Mouse (Mus musculus) intestine, embryonic 14.5 days (tissue): ENCODE results near the gene Ly6g. TPM values are rescaled to one million over a fixed set of nuclear protein-coding genes. Genes with fewer than 3 reads are reported as not detected.
"Not testable (repeated sequence)": the region's sequence is repeated elsewhere in the genome, so short reads cannot be mapped to it uniquely, and the experiment has no call there.

Experiments used
- ATAC-seq: fragments of 200-750 bp; cut with Nextera tagmentation; replicated peaks from 2 replicates; pipeline ENCODE4 v1.8.0; 2017; ENCODE audit warnings: low read depth, moderate number of reproducible peaks, moderate TSS enrichment, moderate library complexity; ENCODE audit not compliant: low FRiP score, low TSS enrichment
- DNase-seq: peaks from one replicate; pipeline ENCODE4 v3.0.0-alpha.2; 2018; ENCODE audit warnings: low spot score
- H3K27ac ChIP-seq: fragments of 300-500 bp; sonication (generic); 2 replicates; pipeline ENCODE4 v1.5.1; 2014; ENCODE audit warnings: low read depth, mild to moderate bottlenecking, control low read depth
- H3K27me3 ChIP-seq: fragments of 300-500 bp; sonication (generic); replicated peaks from 2 replicates; pipeline ENCODE4 v1.6.1; 2014; ENCODE audit warnings: low read length, control low read depth; ENCODE audit not compliant: control insufficient read depth, insufficient read depth
- H3K36me3 ChIP-seq: fragments of 300-500 bp; sonication (generic); 2 replicates; pipeline ENCODE4 v1.6.1; 2014; ENCODE audit warnings: low read length, control low read depth; ENCODE audit not compliant: control insufficient read depth, insufficient read depth
- H3K4me1 ChIP-seq: fragments of 300-500 bp; sonication (generic); replicated peaks from 2 replicates; pipeline ENCODE4 v1.6.1; 2014; ENCODE audit warnings: low read length, control low read depth, mixed read lengths; ENCODE audit not compliant: control insufficient read depth, insufficient read depth
- H3K4me2 ChIP-seq: fragments of 300-500 bp; sonication (generic); 2 replicates; pipeline ENCODE4 v1.6.1; 2014; ENCODE audit warnings: low read length
- H3K4me3 ChIP-seq: fragments of 300-500 bp; sonication (generic); 2 replicates; pipeline ENCODE4 v1.5.1; 2014; ENCODE audit warnings: low read depth, low read length, control low read depth, mixed read lengths
- H3K9ac ChIP-seq: fragments of 300-500 bp; sonication (generic); 2 replicates; pipeline ENCODE4 v1.6.1; 2014; ENCODE audit warnings: mild to moderate bottlenecking, low read length
- H3K9me3 ChIP-seq: fragments of 300-500 bp; sonication (generic); 2 replicates; pipeline ENCODE4 v1.6.1; 2016; ENCODE audit warnings: low read length, control low read depth; ENCODE audit not compliant: control insufficient read depth
- WGBS: fragments of 180-500 bp; shearing (Covaris S2); extraction: QIAGEN DNeasy Blood & Tissue Kit; methylation state at CpG from one replicate; pipeline ENCODE4 v1.1.7; 2014; 5-methylcytosine and 5-hydroxymethylcytosine counted together
- polyA plus RNA-seq: library from polyadenylated mRNA; unstranded; fragments of >200 nt; fragmentation: Nextera tagmentation; extraction: Ambion mirVana; gene quantifications from 2 replicates; pipeline ENCODE4 v1.2.1, GENCODE M21; 2014

Gene Ly6g
- polyA plus RNA-seq, 1 experiment from 2014 or later, result not detected

DNA sequence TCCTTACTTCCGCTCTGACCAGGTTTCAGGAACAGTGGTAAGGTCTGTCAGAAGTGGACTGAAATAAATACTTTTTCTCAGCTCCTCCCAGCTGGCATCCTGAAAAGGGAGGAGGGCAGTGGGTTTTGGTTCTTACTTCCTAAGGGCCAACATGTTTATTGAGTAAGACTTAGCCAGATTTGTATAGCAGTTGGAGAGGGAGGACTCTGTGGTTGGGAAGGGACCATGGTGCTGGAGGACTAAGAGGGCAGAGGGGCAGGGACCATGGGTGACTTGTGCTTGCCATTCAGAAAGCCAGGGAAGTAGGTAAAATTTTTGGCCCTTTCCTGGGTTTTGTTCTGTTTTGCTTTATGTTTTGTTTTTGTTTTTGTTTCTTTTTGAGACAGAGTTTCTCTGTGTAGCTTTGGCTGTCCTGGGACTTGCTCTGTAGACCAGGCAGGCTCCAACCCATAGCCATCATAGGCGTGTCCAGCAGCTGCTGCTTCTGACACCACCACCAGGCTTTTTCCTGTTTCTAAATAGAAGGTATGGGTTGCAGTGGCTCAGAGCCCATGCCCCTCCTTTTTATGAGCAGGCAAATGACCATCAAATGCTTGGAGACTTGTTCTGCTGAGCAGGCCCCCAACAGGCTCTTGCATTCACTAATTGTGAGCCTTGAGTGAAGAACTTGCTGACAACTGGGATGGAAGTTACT lies 19.8 kb upstream of the Ly6g start:
- H3K9me3 ChIP-seq, H3K36me3 ChIP-seq, DNase-seq, H3K4me1 ChIP-seq, H3K4me3 ChIP-seq, H3K27ac ChIP-seq, H3K9ac ChIP-seq, ATAC-seq, H3K4me2 ChIP-seq, H3K27me3 ChIP-seq: not testable (repeated sequence)
- WGBS, result 79% methylated on average over 1 of the region's 2 CpGs

DNA sequence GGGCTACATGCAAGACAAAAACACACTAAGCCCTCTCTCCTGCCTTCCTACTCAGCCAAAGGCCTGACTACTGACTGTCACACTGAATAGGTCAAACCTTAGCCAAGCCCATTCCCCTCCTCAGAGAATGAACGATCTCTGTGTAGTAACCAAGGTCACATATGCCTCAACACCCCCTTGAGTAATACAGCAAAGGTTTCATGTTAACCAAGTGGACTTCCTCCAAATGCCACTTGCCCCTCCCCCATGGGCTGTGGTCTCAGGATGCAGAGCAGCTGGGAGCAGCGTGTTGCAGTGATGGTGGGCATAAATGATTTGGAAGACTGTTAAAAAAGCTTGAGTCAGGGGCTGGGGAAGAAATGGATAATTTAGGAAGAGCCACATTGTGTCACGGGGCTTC lies 17.3 kb upstream of the Ly6g start:
- ATAC-seq, H3K27me3 ChIP-seq, H3K4me3 ChIP-seq, H3K4me1 ChIP-seq, H3K9me3 ChIP-seq, H3K9ac ChIP-seq, H3K36me3 ChIP-seq, DNase-seq, H3K27ac ChIP-seq, H3K4me2 ChIP-seq: not testable (repeated sequence)
- WGBS, result 75% methylated on average over 3 of the region's 3 CpGs

DNA sequence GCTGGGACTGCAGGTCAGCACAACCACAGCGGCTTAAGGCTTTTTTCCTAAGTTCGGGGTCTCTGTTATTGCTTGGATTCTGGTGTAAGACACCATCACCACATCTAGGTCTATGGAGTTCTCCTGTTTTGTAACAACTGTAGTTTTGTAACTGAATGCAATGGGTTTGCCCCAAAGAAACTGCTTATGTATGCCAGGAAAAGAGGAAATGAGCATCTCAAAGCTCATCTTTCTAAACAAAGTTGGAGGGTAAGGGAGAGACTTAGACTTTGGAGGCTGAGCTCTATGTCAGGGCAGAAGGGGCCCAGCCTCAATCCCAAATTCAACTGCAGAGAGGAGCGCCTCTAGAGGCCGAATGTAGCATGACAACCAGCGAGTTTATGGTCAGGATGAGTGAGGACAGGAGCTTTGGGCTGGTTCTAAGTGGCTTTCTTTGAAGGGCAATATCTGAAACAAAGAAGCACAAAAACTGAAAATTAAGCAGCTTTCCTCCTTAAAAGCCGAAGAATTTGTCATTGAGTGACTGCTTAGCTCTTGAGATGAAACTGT lies 13.2 kb upstream of the Ly6g start:
- H3K4me1 ChIP-seq, H3K9me3 ChIP-seq, H3K27me3 ChIP-seq, H3K4me2 ChIP-seq, H3K36me3 ChIP-seq, H3K9ac ChIP-seq, H3K4me3 ChIP-seq, H3K27ac ChIP-seq, ATAC-seq: not testable (repeated sequence)
- WGBS, result 50% methylated on average over 6 of the region's 6 CpGs
- peak; percentile 60 for DNase-seq

GRCm38 (mm10) chr15:75143735-75144134 lies 11.3 kb upstream of the Ly6g start:
- no peak for DNase-seq
- Histone ChIP-seq H3K27ac (no peak overlapping the region), H3K9me3 (no peaks in the 10 kb centered on the region), H3K4me1 (no peaks in the 10 kb centered on the region), H3K27me3 (no peaks in the 10 kb centered on the region), H3K4me2 (no peak overlapping the region), H3K9ac (no peak overlapping the region), H3K4me3 (no peak overlapping the region), H3K36me3 (no peaks in the 10 kb centered on the region)
- no peak for ATAC-seq
- WGBS, result 67% methylated on average over 3 of the region's 3 CpGs

GRCm38 (mm10) chr15:75153087-75153486 lies 2.0 kb upstream of the Ly6g start:
- Histone ChIP-seq H3K27me3 (no peaks in the 10 kb centered on the region), H3K4me2 (no peak overlapping the region), H3K4me1 (no peaks in the 10 kb centered on the region), H3K36me3 (no peaks in the 10 kb centered on the region), H3K9me3 (no peaks in the 10 kb centered on the region), H3K27ac (no peak overlapping the region), H3K4me3 (no peak overlapping the region), H3K9ac (no peak overlapping the region)
- ATAC-seq (no peak), DNase-seq (no peak)

DNA sequence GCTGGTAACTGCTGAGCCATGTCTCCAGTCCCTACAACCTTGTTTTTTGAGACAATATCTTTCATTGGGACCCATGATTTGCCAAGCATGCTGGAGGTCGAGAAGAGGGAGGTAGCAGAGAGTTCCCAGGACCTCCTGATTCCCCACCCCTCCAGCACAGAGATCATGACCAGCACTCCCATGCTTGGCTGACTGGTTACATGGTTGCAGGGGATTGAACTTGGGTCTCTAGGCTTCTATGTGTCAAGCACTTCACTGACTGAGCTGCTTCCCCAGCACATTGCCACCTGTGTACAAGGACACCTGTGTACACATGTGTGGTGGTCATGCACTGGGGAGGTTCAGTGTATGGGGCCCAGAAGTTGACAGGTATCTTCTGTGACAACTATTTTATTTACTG lies 2.6 kb downstream of the Ly6g start:
- 43% methylated on average over 1 of the region's 1 CpGs for WGBS
- H3K27me3 ChIP-seq, result no peaks in the 10 kb centered on the region
- no peak overlapping the region for H3K9ac ChIP-seq
- no peaks in the 10 kb centered on the region for H3K36me3 ChIP-seq
- H3K4me1 ChIP-seq, result no peaks in the 10 kb centered on the region
- no peak for ATAC-seq
- 0 out of 2 replicates have a peak, but pooled peaks cover 2% of the 10 kb centered on the region for H3K9me3 ChIP-seq
- no peak overlapping the region for H3K4me3 ChIP-seq
- no peak overlapping the region for H3K27ac ChIP-seq
- DNase-seq, result no peak
- no peak overlapping the region for H3K4me2 ChIP-seq

DNA sequence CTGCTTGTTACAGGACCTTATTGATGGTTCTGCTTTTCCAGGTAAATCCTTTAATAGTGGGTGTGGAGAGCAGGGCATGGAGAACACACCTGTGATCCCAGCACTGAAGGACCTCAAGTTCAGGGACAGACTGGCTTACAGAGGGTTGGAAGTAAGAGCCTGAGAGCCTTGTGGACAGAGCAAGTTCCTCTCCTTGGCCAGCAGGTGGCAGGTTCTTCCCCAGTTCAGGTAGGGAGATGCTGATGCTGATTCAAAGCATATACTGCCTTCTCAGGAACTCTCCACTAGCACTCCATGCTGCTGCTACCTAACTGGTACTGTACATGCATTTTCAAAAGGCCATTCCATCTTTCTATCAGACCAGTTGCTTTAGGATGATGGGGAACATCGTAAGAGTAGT lies 20.5 kb downstream of the Ly6g start:
- Histone ChIP-seq H3K4me1 (no peaks in the 10 kb centered on the region), H3K4me2 (no peak overlapping the region), H3K9me3 (no peaks in the 10 kb centered on the region), H3K27me3 (no peaks in the 10 kb centered on the region), H3K36me3 (no peaks in the 10 kb centered on the region), H3K27ac (no peak overlapping the region), H3K4me3 (no peak overlapping the region), H3K9ac (no peak overlapping the region)
- DNase-seq (peak; percentile 54), ATAC-seq (no peak)
- whole genome bisulfite sequencing, result 79% methylated on average over 1 of the region's 1 CpGs

- 23% methylated on average over 2 of the region's 2 CpGs for WGBS
- no peak for DNase-seq
- no peak overlapping the region for H3K4me2 ChIP-seq
Measured at GRCm38 (mm10) chr15:75186291-75186690, 31.3 kb downstream of the Ly6g start.

GRCm38 (mm10) chr15:75189116-75189515 lies 34.1 kb downstream of the Ly6g start:
- DNase-seq, result peak; percentile 54

More at GRCm38 (mm10) chr15:75186291-75186690, 31.3 kb downstream of the Ly6g start:
- Histone ChIP-seq H3K4me3 (no peak overlapping the region), H3K36me3 (no peaks in the 10 kb centered on the region), H3K9me3 (no peaks in the 10 kb centered on the region), H3K9ac (no peak overlapping the region), H3K27me3 (no peaks in the 10 kb centered on the region), H3K4me1 (no peaks in the 10 kb centered on the region), H3K27ac (no peak overlapping the region)
- ATAC-seq, result no peak

More at GRCm38 (mm10) chr15:75189116-75189515, 34.1 kb downstream of the Ly6g start:
- H3K36me3 ChIP-seq, result no peaks in the 10 kb centered on the region
- no peak overlapping the region for H3K9ac ChIP-seq
- H3K9me3 ChIP-seq, result no peaks in the 10 kb centered on the region
- H3K4me2 ChIP-seq, result no peak overlapping the region
- WGBS, result 70% methylated on average over 2 of the region's 2 CpGs
- no peak overlapping the region for H3K4me3 ChIP-seq
- H3K4me1 ChIP-seq, result no peaks in the 10 kb centered on the region
- ATAC-seq, result no peak
- no peak overlapping the region for H3K27ac ChIP-seq
- H3K27me3 ChIP-seq, result no peaks in the 10 kb centered on the region
